Mouse (Mus musculus) heart, embryonic 14.5 days (tissue): ENCODE measurements at regions not wholly inside any gene's neighbourhood (a gene's known extent, or its start where the extent isn't known, plus 50 kb on each side); places are given as distances from the start of the nearest gene placed in this dataset.

Experiments
- ATAC-seq: fragments of 200-750 bp; cut with Nextera tagmentation; 2 replicates; pipeline ENCODE4 v1.8.0; 2017; ENCODE audit warnings: low read depth, moderate TSS enrichment; ENCODE audit not compliant: insufficient number of reproducible peaks, insufficient read depth, low FRiP score
- H3K27ac ChIP-seq, 2 experiments: fragments of 200-500 bp in 1 of 2; fragments of 300-500 bp in 1 of 2; sonication (generic) in 1 of 2; replicated peaks in 1 of 2; 2 replicates each; pipeline ENCODE4 v1.5.1; 2012 to 2014; ENCODE audit warnings: low read depth in 2 of 2, low read length in 2 of 2, control low read depth in 1 of 2, mild to moderate bottlenecking in 1 of 2, mixed read lengths in 1 of 2; ENCODE audit not compliant: control insufficient read depth in 1 of 2, insufficient read depth in 1 of 2
- H3K27me3 ChIP-seq: fragments of 300-500 bp; sonication (generic); 2 replicates; pipeline ENCODE4 v1.6.1; 2014; ENCODE audit warnings: mild to moderate bottlenecking, low read length, control low read depth; ENCODE audit not compliant: control insufficient read depth, insufficient read depth
- H3K36me3 ChIP-seq: fragments of 300-500 bp; sonication (generic); 2 replicates; pipeline ENCODE4 v1.6.1; 2014; ENCODE audit warnings: mild to moderate bottlenecking, control low read depth, low read length, mixed read lengths; ENCODE audit not compliant: control insufficient read depth, insufficient read depth
- H3K4me1 ChIP-seq, 2 experiments: fragments of 200-500 bp in 1 of 2; fragments of 300-500 bp in 1 of 2; sonication (generic) in 1 of 2; 2 replicates each; pipeline ENCODE4 v1.6.1; 2012 to 2014; ENCODE audit warnings: low read length in 2 of 2, control low read depth in 1 of 2, mixed read lengths in 1 of 2; ENCODE audit not compliant: control insufficient read depth in 2 of 2, insufficient read depth in 2 of 2
- H3K4me2 ChIP-seq: fragments of 300-500 bp; sonication (generic); 2 replicates; pipeline ENCODE4 v1.6.1; 2014; ENCODE audit warnings: mild to moderate bottlenecking, low read length
- H3K4me3 ChIP-seq, 2 experiments: fragments of 200-500 bp in 1 of 2; fragments of 300-500 bp in 1 of 2; sonication (generic) in 1 of 2; 2 replicates each; pipeline ENCODE4 v1.5.1; 2012 to 2014; ENCODE audit warnings: low read length in 2 of 2, mild to moderate bottlenecking in 2 of 2, control low read depth in 1 of 2, low read depth in 1 of 2, moderate library complexity in 1 of 2; ENCODE audit not compliant: control insufficient read depth in 1 of 2, insufficient read depth in 1 of 2
- H3K9ac ChIP-seq: fragments of 300-500 bp; sonication (generic); 2 replicates; pipeline ENCODE4 v1.6.1; 2014; ENCODE audit warnings: mild to moderate bottlenecking, low read length
- H3K9me3 ChIP-seq: fragments of 300-500 bp; sonication (generic); 2 replicates; pipeline ENCODE4 v1.6.1; 2016; ENCODE audit warnings: low read length, control low read depth; ENCODE audit not compliant: control insufficient read depth
- WGBS: fragments of 180-500 bp; shearing (Covaris S2); extraction: QIAGEN DNeasy Blood & Tissue Kit; methylation state at CpG from one replicate; pipeline ENCODE4 v1.1.7; 2014; 5-methylcytosine and 5-hydroxymethylcytosine counted together

DNA sequence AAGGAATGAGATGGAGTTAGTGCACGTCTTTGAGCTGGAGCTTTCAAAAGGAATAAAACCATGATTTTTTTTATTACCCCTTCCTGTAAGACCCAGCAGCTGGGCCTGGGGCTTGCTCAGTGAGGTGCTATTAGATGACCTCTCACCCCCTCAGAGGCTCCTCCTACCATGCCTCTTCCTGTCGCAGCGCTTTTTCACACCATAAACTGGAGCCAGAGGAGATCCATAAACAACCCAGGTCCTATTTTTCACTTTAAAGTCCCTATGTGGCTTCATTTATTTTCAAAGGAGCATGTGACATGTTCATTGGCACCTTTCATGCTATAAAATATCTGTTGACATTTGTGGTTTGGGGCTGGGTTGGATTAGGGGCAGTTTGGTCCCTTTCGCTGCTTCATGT, 365.9 kb upstream of the Clint1 start:
- Histone ChIP-seq H3K4me2 (no peak overlapping the region), H3K27me3 (no peaks in the 10 kb centered on the region), H3K9ac (no peak overlapping the region), H3K4me1 (no peaks in the 10 kb centered on the region), H3K9me3 (no peaks in the 10 kb centered on the region), H3K4me3 (no peak overlapping the region), H3K27ac (no peak overlapping the region), H3K36me3 (no peaks in the 10 kb centered on the region)
- 74% methylated on average over 4 of the region's 4 CpGs for WGBS
- ATAC-seq: no peak

DNA sequence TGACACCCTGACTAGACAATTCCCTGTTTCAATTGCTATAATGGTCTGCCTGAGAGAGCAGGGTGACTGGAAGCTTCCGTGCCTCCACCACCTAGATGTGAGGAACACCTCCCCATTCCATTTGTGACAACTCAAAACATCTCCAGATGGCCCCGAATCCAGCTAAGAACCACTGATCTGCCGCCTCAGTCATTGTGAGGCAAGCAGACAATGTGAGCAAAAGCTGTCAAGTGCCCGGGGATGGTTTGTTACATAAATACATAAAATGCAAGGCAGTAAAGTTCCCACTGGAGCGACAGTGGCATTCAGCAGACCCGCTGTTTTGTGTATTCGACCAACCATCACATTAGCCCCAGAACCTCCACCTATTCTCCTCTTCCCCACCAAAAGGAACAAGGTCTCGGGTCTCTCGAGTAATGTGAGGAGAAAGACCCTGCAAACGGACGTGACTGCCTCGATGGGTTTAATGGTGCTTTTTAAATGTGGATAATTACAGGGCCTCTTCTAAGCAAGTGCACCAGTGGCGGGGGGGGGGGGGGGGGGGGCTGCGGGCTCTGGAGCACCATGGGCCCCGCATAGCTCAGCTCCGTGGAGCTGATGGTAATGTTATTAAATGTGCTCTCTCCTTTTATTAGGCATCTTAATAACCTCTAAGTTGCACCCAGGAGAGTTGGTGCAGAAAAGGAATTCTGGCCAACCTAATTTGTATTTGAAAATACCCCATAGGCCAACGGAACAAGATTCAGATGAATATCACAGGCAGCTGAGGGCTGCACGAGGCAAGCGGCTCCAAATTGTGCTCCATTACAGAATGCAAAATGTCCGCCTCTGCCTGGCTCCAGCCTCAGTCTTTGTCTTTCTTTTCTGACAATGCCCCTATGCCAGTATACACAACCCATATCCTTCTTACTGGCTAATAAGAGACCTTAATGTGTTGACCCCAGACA, 360.6 kb upstream of the Clint1 start:
- no peaks in the 10 kb centered on the region for H3K36me3 ChIP-seq
- ATAC-seq: no peak
- no peak overlapping the region for H3K9ac ChIP-seq
- H3K4me2 ChIP-seq: no peak overlapping the region
- no peak overlapping the region for H3K27ac ChIP-seq
- no peaks in the 10 kb centered on the region for H3K4me1 ChIP-seq
- no peaks in the 10 kb centered on the region for H3K9me3 ChIP-seq
- 82% methylated on average over 19 of the region's 20 CpGs for WGBS
- no peaks in the 10 kb centered on the region for H3K27me3 ChIP-seq
- no peak overlapping the region for H3K4me3 ChIP-seq

GRCm38 (mm10) chr11:45495246-45495645, 356.6 kb upstream of the Clint1 start:
- Histone ChIP-seq H3K4me2 (no peak overlapping the region), H3K9me3 (no peaks in the 10 kb centered on the region), H3K4me3 (no peak overlapping the region), H3K4me1 (no peaks in the 10 kb centered on the region), H3K9ac (no peak overlapping the region), H3K27ac (no peak overlapping the region), H3K36me3 (no peaks in the 10 kb centered on the region), H3K27me3 (no peaks in the 10 kb centered on the region)
- no peak for ATAC-seq
- WGBS: 38% methylated on average over 1 of the region's 1 CpGs

- Histone ChIP-seq H3K9ac (no peak overlapping the region), H3K27me3 (no peaks in the 10 kb centered on the region), H3K27ac (no peak overlapping the region), H3K36me3 (no peaks in the 10 kb centered on the region), H3K4me3 (no peak overlapping the region), H3K4me2 (no peak overlapping the region), H3K4me1 (no peaks in the 10 kb centered on the region), H3K9me3 (no peaks in the 10 kb centered on the region)
- ATAC-seq: no peak
- 30% methylated on average over 4 of the region's 4 CpGs for WGBS
Measured at GRCm38 (mm10) chr11:45508566-45508965, 343.3 kb upstream of the Clint1 start.

- Histone ChIP-seq H3K4me3 (no peak overlapping the region), H3K27ac (no peak overlapping the region), H3K36me3 (no peaks in the 10 kb centered on the region), H3K4me2 (no peak overlapping the region), H3K4me1 (no peaks in the 10 kb centered on the region), H3K9ac (no peak overlapping the region), H3K27me3 (no peaks in the 10 kb centered on the region), H3K9me3 (no peaks in the 10 kb centered on the region)
- no peak for ATAC-seq
- 58% methylated on average over 2 of the region's 2 CpGs for WGBS
Measured at GRCm38 (mm10) chr11:45509278-45509677, 342.6 kb upstream of the Clint1 start.

- no peak overlapping the region for H3K9ac ChIP-seq
- ATAC-seq: no peak
- H3K4me2 ChIP-seq: no peak overlapping the region
- H3K9me3 ChIP-seq: no peaks in the 10 kb centered on the region
- no peak overlapping the region for H3K27ac ChIP-seq
- H3K4me1 ChIP-seq: no peaks in the 10 kb centered on the region
- 83% methylated on average over 10 of the region's 10 CpGs for WGBS
- H3K4me3 ChIP-seq: no peak overlapping the region
- no peaks in the 10 kb centered on the region for H3K27me3 ChIP-seq
- H3K36me3 ChIP-seq: no peaks in the 10 kb centered on the region
Measured at GRCm38 (mm10) chr11:45514415-45515271, 337.2 kb upstream of the Clint1 start.

DNA sequence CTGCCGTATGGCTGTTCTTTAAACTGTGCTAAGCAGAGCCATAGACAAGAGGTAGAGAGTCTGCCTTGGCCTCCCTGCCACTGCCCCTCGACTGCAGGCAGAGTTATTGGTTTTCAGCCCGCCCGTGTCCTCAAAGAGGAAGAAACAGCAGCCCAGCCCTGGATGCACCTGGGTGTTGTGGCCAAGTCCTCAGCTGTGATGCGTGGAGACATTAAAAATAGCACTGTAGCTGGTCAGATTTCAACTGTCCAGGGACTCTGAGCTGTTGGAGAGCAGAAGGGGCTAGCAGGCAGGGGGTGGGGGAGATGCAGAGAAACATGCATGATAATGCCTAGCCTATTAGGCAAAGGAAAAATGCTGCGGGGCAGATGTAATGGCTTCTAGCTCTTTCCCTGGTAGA, 327.1 kb upstream of the Clint1 start:
- Histone ChIP-seq H3K4me2 (no peak overlapping the region), H3K36me3 (no peaks in the 10 kb centered on the region), H3K9me3 (no peaks in the 10 kb centered on the region), H3K4me3 (no peak overlapping the region), H3K9ac (no peak overlapping the region), H3K27me3 (no peaks in the 10 kb centered on the region), H3K4me1 (no peaks in the 10 kb centered on the region), H3K27ac (no peak overlapping the region)
- no peak for ATAC-seq
- WGBS: 50% methylated on average over 6 of the region's 6 CpGs
